Mouse (Mus musculus) MEL (cell line): ENCODE measurements around the gene Smchd1. TPM values are rescaled to one million over a fixed set of nuclear protein-coding genes. Genes with fewer than 3 reads are reported as not detected.
"Not testable (repeated sequence)": the region's sequence is repeated elsewhere in the genome, so short reads cannot be mapped to it uniquely, and the experiment has no call there.

Experiments
- DNase-seq: peaks from one replicate; pipeline ENCODE4 v3.0.0; 2011; ENCODE audit warnings: low read depth, low spot score
- H3K27ac ChIP-seq: 2 replicates; pipeline ENCODE4 v1.5.1; 2012; ENCODE audit warnings: low read depth, mild to moderate bottlenecking, control low read depth, low read length, moderate library complexity; ENCODE audit not compliant: control insufficient read depth
- H3K27me3 ChIP-seq, 2 experiments: fragments of 150-350 bp in 1 of 2; sonication (generic) in 1 of 2; 2 replicates each; pipeline ENCODE4 v1.6.1; 2012; ENCODE audit warnings: low read length in 2 of 2, mild to moderate bottlenecking in 2 of 2, improper control_type of control experiment in 1 of 2, moderate library complexity in 1 of 2; ENCODE audit not compliant: insufficient read depth in 2 of 2, control insufficient read depth in 1 of 2
- H3K36me3 ChIP-seq, 2 experiments: 2 replicates each; pipeline ENCODE4 v1.6.1; 2012 to 2014; ENCODE audit warnings: low read length in 2 of 2, improper control_type of control experiment in 1 of 2, inconsistent platforms in 1 of 2, mild to moderate bottlenecking in 1 of 2; ENCODE audit not compliant: insufficient read depth in 2 of 2, control insufficient read depth in 1 of 2
- H3K4me1 ChIP-seq, 2 experiments: fragments of 150-350 bp in 1 of 2; sonication (generic) in 1 of 2; 2 replicates each; pipeline ENCODE4 v1.6.1; 2012; ENCODE audit warnings: low read length in 2 of 2, improper control_type of control experiment in 1 of 2, mild to moderate bottlenecking in 1 of 2; ENCODE audit not compliant: insufficient read depth in 2 of 2, control insufficient read depth in 1 of 2
- H3K4me3 ChIP-seq, 2 experiments: fragments of 150-350 bp in 1 of 2; sonication (generic) in 1 of 2; 2 replicates each; pipeline ENCODE4 v1.5.1; 2012; ENCODE audit warnings: low read depth in 2 of 2, low read length in 2 of 2, mild to moderate bottlenecking in 2 of 2, moderate library complexity in 2 of 2, control low read depth in 1 of 2, improper control_type of control experiment in 1 of 2; ENCODE audit not compliant: control insufficient read depth in 1 of 2, insufficient read depth in 1 of 2
- H3K79me2 ChIP-seq: 2 replicates; pipeline ENCODE4 v1.6.1; 2012; ENCODE audit warnings: mild to moderate bottlenecking, low read length, moderate library complexity; ENCODE audit not compliant: control insufficient read depth, poor library complexity, insufficient read depth
- H3K9ac ChIP-seq: 2 replicates; pipeline ENCODE4 v1.6.1; 2012; ENCODE audit warnings: low read depth, mild to moderate bottlenecking, control low read depth, low read length, moderate library complexity; ENCODE audit not compliant: control insufficient read depth, poor library complexity, severe bottlenecking
- H3K9me3 ChIP-seq: fragments of 150-350 bp; sonication (generic); replicated peaks from 2 replicates; pipeline ENCODE4 v1.6.1; 2012; ENCODE audit warnings: mild to moderate bottlenecking, low read length, improper control_type of control experiment, moderate library complexity; ENCODE audit not compliant: insufficient read depth
- CHD2 ChIP-seq: IDR thresholded peaks from 2 replicates; pipeline ENCODE4 v1.6.1; 2011; ENCODE audit warnings: low read length, improper control_type of control experiment
- CTCF ChIP-seq, 3 experiments: IDR thresholded peaks in 2 of 3; conservative IDR thresholded peaks in 1 of 3; 2 replicates each; pipeline ENCODE4 v1.5.1; 2011 to 2012; ENCODE audit warnings: low read length in 3 of 3, low read depth in 2 of 3, mild to moderate bottlenecking in 2 of 3, improper control_type of control experiment in 1 of 3, inconsistent platforms in 1 of 3, mixed read lengths in 1 of 3, moderate library complexity in 1 of 3; ENCODE audit not compliant: control insufficient read depth in 1 of 3, insufficient read depth in 1 of 3, poor library complexity in 1 of 3, severe bottlenecking in 1 of 3
- EP300 ChIP-seq, 2 experiments: IDR thresholded peaks; 2 replicates each; pipeline ENCODE4 v1.6.1; 2011; ENCODE audit warnings: improper control_type of control experiment in 2 of 2, low read length in 2 of 2, low read depth in 1 of 2, mild to moderate bottlenecking in 1 of 2
- GABPA ChIP-seq: IDR thresholded peaks from 2 replicates; pipeline ENCODE4 v1.6.1; 2012; ENCODE audit warnings: low read depth, mild to moderate bottlenecking, inconsistent platforms, low read length, improper control_type of control experiment, moderate library complexity
- HCFC1 ChIP-seq: IDR thresholded peaks from 2 replicates; pipeline ENCODE4 v1.6.1; 2012; ENCODE audit warnings: low read depth, mild to moderate bottlenecking, inconsistent platforms, low read length, improper control_type of control experiment, moderate library complexity
- JUND ChIP-seq: IDR thresholded peaks from 2 replicates; pipeline ENCODE4 v1.6.1; 2011; ENCODE audit warnings: low read depth, mild to moderate bottlenecking, improper control_type of control experiment, low read length
- MAX ChIP-seq: IDR thresholded peaks from 2 replicates; pipeline ENCODE4 v1.6.1; 2011; ENCODE audit warnings: low read length, improper control_type of control experiment
- POLR2A ChIP-seq, 2 experiments: IDR thresholded peaks; 2 replicates each; pipeline ENCODE4 v1.6.1; 2011 to 2012; ENCODE audit warnings: low read length in 2 of 2, mild to moderate bottlenecking in 2 of 2, control low read depth in 1 of 2, improper control_type of control experiment in 1 of 2, low read depth in 1 of 2, moderate library complexity in 1 of 2; ENCODE audit not compliant: control insufficient read depth in 1 of 2, insufficient read depth in 1 of 2, poor library complexity in 1 of 2
- POLR2AphosphoS5 ChIP-seq: IDR thresholded peaks from 2 replicates; pipeline ENCODE4 v1.6.1; 2012; ENCODE audit warnings: low read depth, borderline replicate concordance, mild to moderate bottlenecking, inconsistent platforms, low read length, moderate library complexity, mixed read lengths
- RAD21 ChIP-seq: IDR thresholded peaks from 2 replicates; pipeline ENCODE4 v1.6.1; 2011; ENCODE audit warnings: mild to moderate bottlenecking, low read depth, low read length, improper control_type of control experiment
- SMC3 ChIP-seq: IDR thresholded peaks from 2 replicates; pipeline ENCODE4 v1.6.1; 2011; ENCODE audit warnings: low read depth, low read length, improper control_type of control experiment
- UBTF ChIP-seq: IDR thresholded peaks from 2 replicates; pipeline ENCODE4 v1.6.1; 2012; ENCODE audit warnings: low read depth, mild to moderate bottlenecking, inconsistent platforms, low read length, improper control_type of control experiment, moderate library complexity, borderline replicate concordance; ENCODE audit not compliant: insufficient read depth
- USF1 ChIP-seq: IDR thresholded peaks from 2 replicates; pipeline ENCODE4 v1.6.1; 2014; ENCODE audit warnings: low read depth, mild to moderate bottlenecking, inconsistent platforms, low read length, improper control_type of control experiment, moderate library complexity
- ZKSCAN1 ChIP-seq: IDR thresholded peaks from 2 replicates; pipeline ENCODE4 v1.6.1; 2012; ENCODE audit warnings: low read depth, mild to moderate bottlenecking, inconsistent platforms, low read length, improper control_type of control experiment, moderate library complexity
- ZMIZ1 ChIP-seq: IDR thresholded peaks from 2 replicates; pipeline ENCODE4 v1.6.1; 2012; ENCODE audit warnings: low read depth, mild to moderate bottlenecking, inconsistent platforms, low read length, improper control_type of control experiment, moderate library complexity
- ZNF384 ChIP-seq: IDR thresholded peaks from 2 replicates; pipeline ENCODE4 v1.6.1; 2012; ENCODE audit warnings: low read depth, mild to moderate bottlenecking, inconsistent platforms, low read length, improper control_type of control experiment
- polyA plus RNA-seq, 2 experiments: library from polyadenylated mRNA; stranded (reverse) in 1 of 2; unstranded in 1 of 2; fragments of >175 nt in 1 of 2; fragments of >200 nt in 1 of 2; gene quantifications; 2 replicates each; pipeline versions ENCODE4 v1.2.1 to v1.2.4; 2012; ENCODE audit warnings: low replicate concordance in 2 of 2, low read depth in 1 of 2; ENCODE audit not compliant: insufficient read length in 2 of 2, insufficient read depth in 1 of 2, missing spikeins in 1 of 2
- total RNA-seq: library from RNA; depleted of rRNA; stranded (reverse); fragments of 300-350 nt; gene quantifications from 2 replicates; pipeline ENCODE4 v1.2.3, GENCODE M21; 2012

Gene Smchd1
- total and polyA plus RNA-seq, 3 experiments: 43.6 to 164 (median 45.7) TPM

DNA sequence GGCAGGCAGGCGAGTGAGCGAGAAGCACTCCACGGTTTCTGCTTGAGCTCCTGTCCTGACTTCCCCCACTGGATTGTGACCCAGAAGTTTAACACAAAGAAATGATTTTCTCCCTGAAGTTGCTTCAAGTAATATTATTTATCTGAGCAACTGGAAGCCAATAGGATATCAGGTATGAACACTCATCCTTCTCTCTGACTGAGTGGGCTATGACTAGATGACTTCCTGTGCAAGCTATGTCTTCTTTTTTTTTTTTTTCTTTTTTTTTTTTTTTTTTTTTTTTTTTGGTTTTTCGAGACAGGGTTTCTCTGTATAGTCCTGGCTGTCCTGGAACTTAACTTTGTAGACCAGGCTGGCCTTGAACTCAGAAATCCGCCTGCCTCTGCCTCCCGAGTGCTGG, 17.8 kb downstream of the Smchd1 start:
- peak; percentile 63 for TF ChIP-seq ZNF384
- not testable (repeated sequence) for H3K9ac ChIP-seq, H3K4me3 ChIP-seq, H3K79me2 ChIP-seq, H3K4me1 ChIP-seq, H3K27ac ChIP-seq, H3K9me3 ChIP-seq, H3K27me3 ChIP-seq, DNase-seq
- H3K36me3 ChIP-seq: peaks cover 0 to 17% of the 10 kb centered on the region in 2 experiments; a peak in 2 of 4 replicates

DNA sequence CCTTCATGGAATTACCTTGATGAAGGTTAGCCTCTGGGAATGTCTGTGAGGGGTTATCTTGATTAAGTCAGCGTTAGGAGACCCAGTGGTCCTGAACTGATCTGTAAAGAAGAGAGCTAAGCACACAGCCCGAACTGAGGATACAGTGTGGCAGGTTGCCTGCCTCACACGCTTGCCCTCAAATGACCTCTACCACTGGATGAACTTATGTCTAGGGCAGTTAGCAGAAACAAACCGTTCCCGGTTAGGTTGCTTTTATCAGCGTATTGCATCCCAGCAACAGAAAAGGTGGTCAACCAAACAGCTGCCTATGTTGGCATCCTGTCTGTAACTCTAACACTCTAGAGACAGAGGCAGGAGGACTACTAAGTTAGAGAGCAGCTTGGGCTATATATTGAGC, 30.0 kb downstream of the Smchd1 start:
- H3K79me2 ChIP-seq: no peaks in the 10 kb centered on the region
- TF ChIP-seq GABPA: no peak
- TF ChIP-seq CHD2: no peak
- TF ChIP-seq ZMIZ1: no peak
- no peak for TF ChIP-seq ZKSCAN1
- TF ChIP-seq UBTF: no peak
- TF ChIP-seq SMC3: no peak
- no peak for TF ChIP-seq JUND
- TF ChIP-seq USF1: no peak
- TF ChIP-seq HCFC1: no peak
- H3K27me3 ChIP-seq: no peaks in the 10 kb centered on the region
- no peak overlapping the region for H3K27ac ChIP-seq
- H3K9me3 ChIP-seq: no peaks in the 10 kb centered on the region
- no peak for DNase-seq
- H3K36me3 ChIP-seq: peaks cover 0 to 38% of the 10 kb centered on the region in 2 experiments; a peak in 2 of 4 replicates
- H3K4me3 ChIP-seq: no peak overlapping the region
- no peak overlapping the region for H3K9ac ChIP-seq
- no peaks in the 10 kb centered on the region for H3K4me1 ChIP-seq

DNA sequence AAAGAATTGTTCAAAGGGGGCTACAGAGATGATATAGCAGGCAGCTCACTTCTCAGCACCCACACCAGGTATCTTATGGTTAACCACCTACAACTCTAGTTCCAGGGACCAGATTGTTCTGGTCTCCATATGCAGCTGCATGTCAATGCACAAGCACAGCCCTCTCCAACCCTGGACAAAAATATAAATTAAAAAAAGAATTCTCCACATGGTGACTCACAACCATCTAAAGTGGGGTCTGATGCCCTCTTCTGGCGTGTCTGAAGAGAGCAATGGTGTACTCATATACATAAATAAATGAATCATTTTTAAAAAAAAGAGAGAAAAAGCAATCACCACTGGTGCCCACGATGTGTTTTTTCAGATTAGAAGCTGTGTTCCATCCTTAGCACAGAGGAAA, 30.4 kb downstream of the Smchd1 start:
- Histone ChIP-seq H3K4me1 (no peaks in the 10 kb centered on the region), H3K9me3 (no peaks in the 10 kb centered on the region), H3K27ac (no peak overlapping the region)
- TF ChIP-seq ZNF384 (0 out of 2 replicates have a peak, but pooled peaks have one; percentile 30), EP300 (IDR thresholded peaks at IDR 0.05; ENCODE audit: low read depth in 1 of 2, low read length in 2 of 2) (no peak), GABPA (no peak), POLR2AphosphoS5 (no peak), POLR2A (IDR thresholded peaks at IDR 0.05; ENCODE audit: control insufficient read depth in 1 of 2, insufficient read depth in 1 of 2, low read depth in 1 of 2, low read length in 2 of 2, poor library complexity in 1 of 2) (no peak), CTCF (IDR thresholded peaks at IDR 0.05 in 2 of 3, conservative IDR thresholded peaks at IDR 0.05 in 1 of 3; ENCODE audit: control insufficient read depth in 1 of 3, insufficient read depth in 1 of 3, low read depth in 2 of 3, low read length in 3 of 3, poor library complexity in 1 of 3, severe bottlenecking in 1 of 3) (peak in 1 of 3 experiments; percentile 41; a peak in 2 of 6 replicates), SMC3 (peak; percentile 38), MAX (no peak), RAD21 (peak; percentile 30)
- TF ChIP-seq, all 39 proteins: peak for 4
- DNase-seq: peak; percentile 42
- Histone ChIP-seq H3K36me3 (peaks cover 0 to 42% of the 10 kb centered on the region in 2 experiments; a peak in 2 of 4 replicates), H3K27me3 (no peaks in the 10 kb centered on the region), H3K79me2 (no peaks in the 10 kb centered on the region), H3K9ac (no peak overlapping the region), H3K4me3 (no peak overlapping the region)
